Mouse (Mus musculus): Measurements from ENCODE around the gene Hcfc1.

Gene Hcfc1

DNA sequence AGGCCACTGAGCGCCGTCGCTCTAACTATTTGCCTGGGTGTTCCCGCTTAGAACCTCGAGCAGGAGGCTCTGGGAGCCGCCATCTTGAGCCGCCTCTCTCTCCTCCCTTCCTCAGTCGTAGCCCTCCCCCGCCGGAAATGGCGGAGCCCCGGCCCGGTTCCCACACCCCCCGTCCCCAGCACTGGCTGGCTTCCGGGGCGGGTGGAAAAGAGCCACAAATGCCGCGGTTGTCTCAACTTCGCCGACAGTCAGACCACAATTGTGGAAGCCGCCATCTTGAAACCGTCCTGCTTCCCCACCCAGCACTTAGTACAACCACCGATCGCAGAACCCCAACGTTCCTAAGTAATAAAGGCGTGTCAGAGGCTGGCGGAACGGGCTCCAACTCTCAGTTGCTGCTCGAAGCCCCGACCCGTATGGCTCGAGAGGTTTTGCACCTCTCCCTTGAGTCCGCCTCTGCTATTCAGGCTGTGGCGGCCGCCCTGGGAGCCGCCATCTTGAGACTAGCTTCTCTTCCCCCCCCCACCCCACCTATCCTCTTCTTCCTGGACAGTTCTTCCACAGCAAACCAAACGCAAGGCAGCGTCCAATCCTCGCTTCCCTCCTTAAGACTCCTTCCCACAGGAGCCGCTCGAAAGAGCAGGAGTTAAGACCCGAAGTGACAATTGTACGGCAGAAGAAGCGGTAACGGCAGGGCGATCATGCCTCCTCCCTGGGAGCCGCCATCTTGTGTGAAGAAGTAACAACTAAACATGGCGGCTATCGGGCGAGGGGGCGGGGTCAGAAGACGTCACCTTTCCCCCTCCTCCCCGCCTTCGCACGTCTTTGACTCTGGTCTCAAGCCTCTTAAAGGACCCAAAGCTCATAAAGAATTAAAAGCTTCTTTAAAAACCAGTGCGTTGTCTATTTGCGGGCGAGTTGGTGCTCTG is at the start of gene Hcfc1:
TSS of gene Hcfc1 (minus strand) at position 110 of the 929 bp plus-strand sequence.
- peak; percentile 80 for DNase-seq (ENCODE audit: low read depth, low spot score)

DNA sequence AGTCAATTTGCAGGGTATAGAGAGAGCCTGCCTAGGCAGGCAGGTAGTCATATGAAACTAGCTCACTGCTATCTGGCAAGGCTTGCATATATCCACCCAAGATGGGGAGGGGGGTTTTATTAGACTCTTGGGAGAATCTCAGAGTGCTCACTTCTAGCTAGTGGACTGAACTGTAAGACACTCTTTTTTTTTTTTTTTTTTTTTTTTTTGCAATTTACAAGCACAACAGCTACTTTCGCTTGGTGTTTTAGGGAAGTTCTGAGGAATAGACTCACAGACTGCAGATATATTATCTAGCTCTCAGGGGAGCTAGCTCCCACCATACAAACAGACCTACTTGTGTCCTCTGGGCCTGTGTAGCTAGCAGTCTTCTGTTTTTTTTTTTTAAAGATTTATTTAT is 48.4 kb upstream of the Hcfc1 start:
- DNase-seq (ENCODE audit: low read depth, low spot score) = no peak

DNA sequence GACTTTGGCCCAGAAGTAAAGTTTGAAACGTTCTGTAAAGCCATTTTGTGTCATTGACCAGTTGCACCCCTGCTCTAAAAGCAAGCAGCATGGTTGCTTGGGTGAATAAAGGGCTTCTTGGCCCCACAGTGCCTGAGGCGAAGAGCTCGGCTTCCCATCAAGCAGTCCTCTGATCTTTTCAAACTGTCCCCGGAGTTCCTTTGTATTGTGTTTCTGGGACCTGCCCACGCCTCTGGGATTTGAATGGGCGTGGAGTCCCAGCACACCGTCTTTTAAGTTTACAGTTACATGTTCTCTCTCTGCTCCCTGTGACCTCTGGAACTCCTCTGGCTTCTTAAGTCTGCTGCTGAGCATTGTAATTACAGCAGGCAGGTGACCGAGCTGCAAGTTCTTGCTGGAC is 41.9 kb upstream of the Hcfc1 start:
- DNase-seq (ENCODE audit: low read depth, low spot score) = no peak

DNA sequence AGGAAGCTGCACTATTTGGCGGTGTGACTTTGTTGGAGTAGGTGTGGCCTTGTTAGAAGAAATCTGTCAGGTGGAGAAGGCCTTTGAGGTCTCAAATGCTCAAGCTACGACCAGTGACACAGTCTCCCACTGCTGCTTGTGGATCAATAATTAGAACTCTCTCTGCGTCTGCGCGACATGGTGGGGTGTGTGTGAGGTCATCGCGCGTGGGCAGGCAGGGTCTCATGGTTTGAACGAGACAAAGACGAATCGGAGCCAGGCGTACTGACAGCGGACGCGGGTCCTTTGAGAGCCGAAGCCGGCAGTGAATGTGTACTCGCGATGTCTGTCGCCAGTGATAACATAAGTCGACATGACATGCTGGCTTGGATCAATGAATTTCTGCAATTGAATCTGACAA is 40.2 kb upstream of the Hcfc1 start:
- DNase-seq (ENCODE audit: low read depth, low spot score) = no peak

DNA sequence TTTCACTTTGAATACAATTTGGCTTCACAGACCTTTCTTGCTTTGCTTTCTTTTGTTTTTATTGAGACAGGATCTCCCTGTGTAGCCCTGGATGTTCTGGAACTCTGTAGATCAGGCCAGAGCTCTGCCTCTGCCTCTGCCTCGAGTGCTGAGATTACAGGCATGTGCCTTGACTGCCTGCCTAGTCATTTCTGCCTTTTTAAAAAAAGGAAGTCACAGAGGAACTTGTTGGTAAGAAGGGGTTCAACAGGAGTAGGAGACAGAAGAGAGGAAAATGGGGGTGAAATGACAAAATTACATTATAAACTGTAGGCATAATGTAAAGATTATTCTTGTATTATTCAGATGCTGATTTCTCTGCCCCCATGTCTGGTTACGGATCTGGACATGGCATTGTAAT is 37.5 kb upstream of the Hcfc1 start:
- no peak for DNase-seq (ENCODE audit: low read depth, low spot score)

DNA sequence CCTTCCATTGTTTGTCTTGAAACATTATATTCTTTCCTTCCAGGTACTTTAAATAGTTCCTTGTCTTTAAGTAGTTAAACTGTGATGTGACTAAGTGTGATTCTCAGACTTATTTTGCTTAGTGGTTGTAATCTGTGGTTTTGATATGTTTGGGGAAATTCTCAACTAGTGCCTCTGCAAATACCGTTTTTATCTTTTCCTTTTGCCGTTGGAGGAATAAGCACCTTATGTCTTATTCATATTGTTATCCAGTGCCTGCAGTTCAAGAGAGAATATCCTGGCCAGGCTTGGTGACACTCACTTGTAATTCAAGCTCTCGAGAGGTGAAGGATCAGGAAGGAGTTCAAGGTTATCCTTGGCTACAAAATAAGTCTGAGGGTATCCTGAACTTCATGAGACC is 34.9 kb upstream of the Hcfc1 start:
- no peak for DNase-seq (ENCODE audit: low read depth, low spot score)

DNA sequence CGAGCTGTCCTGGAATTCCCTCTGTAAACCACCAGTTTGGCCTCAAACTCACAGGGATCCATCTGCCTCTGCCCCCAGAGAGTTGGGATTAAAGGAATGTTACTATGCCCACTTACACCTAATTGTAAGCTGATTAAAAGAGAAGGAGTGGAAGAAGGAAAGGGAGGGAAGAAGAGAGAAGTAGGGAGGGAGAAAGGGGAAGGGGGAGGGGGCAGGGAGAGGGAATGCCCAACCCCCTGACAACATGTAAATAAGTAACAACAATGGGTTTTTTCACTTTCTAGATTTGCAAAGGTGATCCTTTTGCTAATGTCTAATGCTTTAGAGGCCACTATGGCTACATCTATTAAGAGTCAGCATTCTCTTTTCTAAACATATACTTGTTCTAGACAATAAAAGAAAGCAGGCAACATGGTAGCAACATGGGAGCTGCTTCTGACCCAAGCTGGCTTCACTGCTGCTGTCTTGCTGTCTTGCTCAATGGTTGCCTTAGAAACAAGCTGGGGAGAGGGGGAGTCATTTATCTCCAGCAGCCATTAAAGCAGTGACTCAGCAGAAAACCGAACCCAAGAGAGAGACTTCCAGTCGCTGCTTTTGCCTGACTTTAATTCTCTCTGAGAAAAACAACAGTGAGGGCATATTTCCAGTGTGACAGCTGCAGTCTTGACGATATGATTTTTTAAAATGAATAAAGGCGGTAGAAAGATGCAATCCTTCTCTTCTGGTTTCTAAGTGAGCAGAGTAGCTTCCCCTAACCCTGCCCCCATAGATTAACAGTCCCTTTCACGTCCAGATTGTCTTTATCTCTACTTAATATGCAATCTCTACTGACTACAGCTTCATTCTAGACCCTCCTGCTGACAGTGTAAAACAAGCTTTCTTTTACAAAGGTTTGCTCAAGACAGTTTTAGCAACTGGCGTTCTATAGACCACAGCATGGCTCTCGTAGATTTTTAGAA is 33.0 kb upstream of the Hcfc1 start:
- peak; percentile 74 for DNase-seq (ENCODE audit: low read depth, low spot score)

DNA sequence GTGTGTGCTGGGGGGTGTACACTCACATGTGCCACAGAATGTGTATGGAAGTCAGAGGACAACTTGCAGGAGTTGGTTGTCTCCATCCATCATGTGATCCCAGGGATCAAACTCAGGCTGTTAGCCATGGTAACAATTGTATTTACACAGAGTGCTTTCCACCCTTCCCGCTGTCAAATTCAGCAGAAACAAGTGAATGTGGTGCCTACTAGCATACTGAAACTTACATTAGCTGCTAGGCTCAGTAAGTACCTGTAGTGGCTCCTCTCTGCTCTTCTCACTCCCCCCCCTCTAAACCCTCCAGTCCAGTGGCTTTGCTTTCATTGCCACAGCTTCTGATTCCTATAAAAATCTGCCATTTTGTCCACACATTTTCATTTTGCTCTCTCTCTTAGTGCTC is 11.6 kb upstream of the Hcfc1 start:
- DNase-seq (ENCODE audit: low read depth, low spot score) = no peak

DNA sequence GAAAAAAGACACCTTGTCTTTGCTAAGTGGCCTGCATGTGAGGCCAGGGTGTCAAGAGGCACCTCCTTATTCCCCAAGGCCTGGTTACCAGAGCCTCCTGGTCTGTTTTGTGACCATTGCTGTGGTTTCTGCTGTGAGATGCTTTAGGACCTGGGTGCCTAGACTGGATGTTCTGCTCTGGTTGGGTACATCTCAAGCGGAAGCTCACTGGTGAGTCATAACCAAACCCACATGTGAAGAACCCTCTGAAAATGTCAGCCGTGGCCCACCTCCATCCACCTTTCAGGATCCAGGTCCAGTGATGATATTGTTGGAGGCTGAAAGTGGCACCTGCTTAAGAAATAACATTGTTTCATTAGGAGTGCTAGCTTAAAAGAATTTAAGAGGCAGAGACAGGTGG is 10.1 kb upstream of the Hcfc1 start:
- no peak for DNase-seq (ENCODE audit: low read depth, low spot score)

DNA sequence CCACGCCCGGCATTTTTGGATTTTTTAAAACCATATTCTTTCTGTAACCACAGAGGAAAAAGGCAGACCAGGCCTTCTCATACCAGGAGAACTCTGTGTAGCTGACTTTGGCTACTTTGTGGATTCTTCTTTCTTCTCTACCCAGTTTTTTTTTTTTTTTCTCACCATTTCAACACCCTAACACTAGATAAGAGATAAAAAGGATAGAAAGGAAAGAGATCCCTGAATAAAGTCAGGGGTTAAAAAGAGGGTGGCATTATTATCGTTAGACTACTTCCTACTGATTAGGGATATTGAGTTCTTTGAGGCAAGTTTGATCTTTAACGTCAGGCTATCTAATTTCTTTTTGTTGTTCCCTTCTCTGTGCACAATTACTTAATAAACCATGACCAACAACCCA is 6.6 kb upstream of the Hcfc1 start:
- no peak for DNase-seq (ENCODE audit: low read depth, low spot score)

DNA sequence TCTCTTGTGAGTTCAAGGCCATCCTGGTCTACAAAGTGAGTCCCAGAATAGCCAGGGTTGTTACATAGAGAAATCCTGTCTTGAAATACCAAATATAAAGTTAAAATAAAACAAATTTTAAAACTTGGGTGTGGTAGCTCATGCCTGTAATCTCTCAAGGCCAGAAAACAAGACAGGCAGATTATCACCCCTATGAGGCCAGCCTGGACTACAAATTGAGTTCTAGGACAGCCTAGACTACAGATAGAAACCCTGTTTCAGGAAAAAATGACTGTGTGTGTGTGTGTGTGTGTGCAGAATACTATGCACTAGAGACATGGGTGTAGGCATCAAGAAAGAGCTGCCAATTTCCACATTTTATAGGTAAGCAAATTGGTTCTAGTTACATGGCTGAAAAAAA is 4.6 kb upstream of the Hcfc1 start:
- DNase-seq (ENCODE audit: low read depth, low spot score) = no peak

DNA sequence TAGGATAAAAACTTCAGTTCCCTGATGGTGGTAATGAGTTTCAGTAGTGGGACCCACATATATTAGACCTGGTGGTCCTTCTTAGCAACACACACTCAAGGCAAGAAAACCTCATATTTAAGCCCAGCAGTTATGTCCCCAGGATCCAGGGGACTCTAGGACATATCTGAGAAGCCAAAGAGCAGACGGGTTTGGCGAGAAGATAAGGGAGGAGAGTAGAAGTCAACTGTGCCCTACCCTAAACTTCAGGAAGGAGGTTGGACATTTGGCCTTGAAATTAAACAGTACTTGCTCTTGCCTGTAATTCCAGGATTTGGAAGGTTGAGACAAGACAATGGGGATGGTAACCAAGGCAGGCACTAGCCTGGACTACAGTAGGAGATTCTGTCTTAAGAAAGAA is 3.6 kb upstream of the Hcfc1 start:
- DNase-seq (ENCODE audit: low read depth, low spot score) = no peak

DNA sequence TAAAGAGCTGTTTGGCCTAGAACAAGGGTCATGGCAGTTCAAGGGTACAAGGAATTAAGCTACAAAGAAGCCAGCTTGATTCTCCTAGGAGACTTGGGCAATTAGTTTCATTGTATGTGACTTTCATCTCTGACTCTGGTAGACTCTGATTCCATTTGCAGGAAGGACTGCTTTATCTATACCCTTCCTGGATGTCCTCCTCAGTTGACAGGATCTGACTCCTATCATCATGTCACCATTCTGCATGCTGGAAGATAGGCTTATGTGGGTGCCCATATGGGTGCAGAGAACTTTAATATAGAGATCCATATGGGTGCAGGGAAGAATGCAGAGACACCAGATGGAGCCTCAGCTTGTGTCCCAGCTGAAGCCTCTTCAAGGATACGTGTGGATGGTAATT is 3.0 kb upstream of the Hcfc1 start:
- no peak for DNase-seq (ENCODE audit: low read depth, low spot score)

DNA sequence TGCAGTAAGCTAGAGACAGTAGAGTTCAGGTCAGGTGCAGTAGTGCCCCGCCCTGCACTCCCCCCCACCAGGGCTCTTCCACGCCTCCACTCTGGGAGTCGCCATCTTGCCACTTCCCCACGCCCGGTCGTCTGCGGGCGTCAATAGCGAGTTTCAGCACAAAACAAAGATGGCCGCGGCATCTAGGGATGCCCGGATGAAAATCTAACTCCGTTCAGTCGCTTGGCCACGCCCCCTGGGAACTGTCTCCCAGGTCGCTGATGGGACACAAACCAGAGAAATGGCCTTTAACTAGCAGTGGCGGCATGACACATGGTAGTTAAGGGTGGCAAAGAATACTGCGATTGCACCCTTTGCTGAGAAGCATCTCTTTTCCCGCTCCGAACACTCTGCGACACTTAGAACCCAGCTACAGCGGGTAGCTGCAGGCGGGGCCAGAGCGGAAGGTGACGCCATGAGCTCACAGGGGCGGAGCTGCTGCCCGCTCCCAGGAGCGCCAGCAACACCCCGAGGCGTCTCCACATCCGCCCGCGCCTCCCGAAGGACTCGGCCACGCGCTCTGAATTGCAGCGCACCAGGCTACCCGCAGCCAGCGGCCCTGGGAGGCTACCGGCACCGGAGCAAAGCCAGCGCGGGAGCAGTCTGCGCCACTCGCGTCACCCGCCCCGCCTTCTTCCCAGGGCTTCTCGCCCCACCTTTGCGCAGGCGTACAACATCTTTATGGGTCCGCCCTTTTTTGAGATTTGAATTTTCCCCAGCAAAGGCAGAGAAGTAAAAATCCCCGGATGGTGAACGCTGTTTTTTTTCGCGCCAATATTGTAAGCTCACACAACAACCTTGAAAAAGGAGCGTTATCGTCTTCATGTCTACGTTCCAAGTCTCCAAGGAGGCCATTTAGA is 1.3 kb upstream of the Hcfc1 start:
- peak; percentile 93 for DNase-seq (ENCODE audit: low read depth, low spot score)

DNA sequence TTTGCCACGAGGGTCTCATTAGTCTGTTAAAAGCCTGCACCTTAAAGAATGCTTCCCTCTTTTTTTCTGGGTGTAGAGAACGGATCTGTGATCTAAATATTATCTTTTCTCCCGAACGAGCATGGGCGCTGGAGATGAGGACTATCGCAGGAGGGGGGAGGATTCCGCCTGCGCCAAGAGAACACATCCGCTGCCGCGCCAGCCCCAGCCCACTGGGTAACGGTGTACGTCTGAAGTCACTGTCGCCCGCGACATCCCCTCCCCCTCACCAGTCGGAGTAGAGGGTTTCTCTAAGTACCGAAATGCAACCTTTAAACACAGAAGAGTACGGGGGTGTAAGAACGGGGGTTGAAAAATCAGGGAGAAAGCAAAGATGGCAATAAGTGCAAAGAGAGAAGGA is 850 bp downstream of the Hcfc1 start:
- peak; percentile 53 for DNase-seq (ENCODE audit: low read depth, low spot score)

DNA sequence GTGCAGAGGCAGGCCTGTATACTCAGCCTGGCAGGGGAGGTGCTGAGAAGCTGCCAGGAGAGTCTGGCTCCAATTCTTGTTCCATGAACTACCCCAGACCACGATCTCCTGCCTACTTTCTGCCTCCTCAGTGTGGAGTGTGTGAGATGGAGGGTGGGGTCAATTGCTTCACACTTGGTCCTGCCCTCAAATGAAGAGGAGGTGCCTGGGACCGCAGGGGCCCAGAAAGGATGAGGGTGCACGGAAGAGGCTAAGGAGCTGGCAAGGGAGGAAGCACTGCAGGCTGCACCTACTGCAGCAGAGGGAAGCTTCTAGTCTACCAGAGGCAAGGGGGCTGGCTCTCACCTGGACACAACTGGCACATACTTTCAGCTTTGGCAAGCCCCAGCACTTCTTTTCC is 1.8 kb downstream of the Hcfc1 start:
- DNase-seq (ENCODE audit: low read depth, low spot score) = no peak

DNA sequence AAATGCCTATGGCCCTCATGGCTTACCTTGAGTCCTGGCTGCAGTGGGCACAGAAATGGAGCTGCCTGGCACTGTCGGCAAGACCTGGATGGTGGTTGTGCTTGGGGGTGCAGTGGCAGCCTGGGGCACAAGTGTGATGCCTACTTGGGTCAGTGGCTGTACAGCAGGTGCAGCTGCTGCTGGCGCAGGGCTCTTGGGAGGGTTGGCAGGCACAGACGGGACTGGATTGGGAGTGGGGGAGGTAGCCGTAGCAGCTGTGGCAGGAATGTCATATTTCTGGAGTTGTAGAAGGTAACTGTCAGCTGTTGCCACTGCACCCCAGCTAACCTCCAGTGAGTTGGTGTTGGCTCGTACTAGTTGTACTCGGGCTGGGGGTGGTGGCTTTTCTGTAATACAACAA is 11.2 kb downstream of the Hcfc1 start:
- DNase-seq (ENCODE audit: low read depth, low spot score) = no peak

DNA sequence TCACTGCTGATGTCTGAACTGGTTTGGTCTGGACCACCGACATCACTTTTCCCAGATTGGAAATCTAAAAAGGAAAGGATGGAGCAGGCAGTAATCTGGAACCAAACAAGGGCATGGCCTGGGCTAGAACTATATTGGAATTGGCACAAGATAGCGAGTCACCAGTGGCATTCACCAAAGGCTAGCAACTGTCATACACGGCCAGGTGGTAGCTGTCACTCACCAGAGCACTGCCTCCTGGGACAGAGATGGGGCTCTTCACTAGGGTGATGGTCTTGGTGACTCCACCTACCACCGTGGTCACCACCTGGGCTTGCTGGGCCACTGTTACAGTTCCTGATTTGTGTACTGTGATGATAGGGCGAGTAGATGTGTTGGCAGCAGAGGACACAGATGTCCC is 13.6 kb downstream of the Hcfc1 start:
- no peak for DNase-seq (ENCODE audit: low read depth, low spot score)

DNA sequence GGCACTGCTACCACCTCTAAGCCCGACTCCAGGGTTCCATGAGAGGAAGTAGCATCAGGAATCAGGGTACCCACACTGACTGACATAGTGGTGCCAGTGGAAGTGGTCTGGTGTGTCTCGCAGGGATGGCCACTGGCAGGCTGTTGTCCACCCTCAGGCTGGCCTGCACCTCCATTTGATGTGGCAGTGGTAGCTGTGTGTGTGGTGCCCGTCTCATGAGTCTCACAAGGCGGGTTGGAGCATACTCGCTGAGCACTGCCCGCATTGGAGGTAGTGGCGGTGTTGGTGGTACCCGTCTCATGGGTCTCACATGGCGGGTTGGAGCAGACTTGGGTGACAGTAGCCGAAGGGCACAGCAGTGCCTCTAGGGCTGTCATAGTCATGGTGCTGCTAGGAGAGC is 16.8 kb downstream of the Hcfc1 start:
- DNase-seq (ENCODE audit: low read depth, low spot score) = no peak

DNA sequence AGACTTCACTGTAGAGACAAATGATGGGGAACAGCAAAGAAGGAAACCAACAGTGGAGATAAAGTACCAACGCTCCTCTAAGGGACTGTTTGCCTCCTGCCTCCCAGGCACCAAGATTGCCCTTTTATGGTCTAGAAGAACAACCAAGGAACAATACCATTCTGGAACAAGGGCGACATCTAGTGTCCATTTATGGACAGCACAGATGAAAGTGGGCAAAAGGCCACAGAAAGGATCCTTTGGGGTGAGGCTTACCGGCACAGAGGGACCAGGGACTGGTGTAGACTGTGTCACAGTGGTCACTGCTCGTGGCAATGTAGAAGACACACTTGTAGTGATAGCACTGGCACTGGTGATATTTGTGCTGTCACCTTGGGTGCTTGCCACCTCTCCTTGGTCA is 17.5 kb downstream of the Hcfc1 start:
- no peak for DNase-seq (ENCODE audit: low read depth, low spot score)

DNA sequence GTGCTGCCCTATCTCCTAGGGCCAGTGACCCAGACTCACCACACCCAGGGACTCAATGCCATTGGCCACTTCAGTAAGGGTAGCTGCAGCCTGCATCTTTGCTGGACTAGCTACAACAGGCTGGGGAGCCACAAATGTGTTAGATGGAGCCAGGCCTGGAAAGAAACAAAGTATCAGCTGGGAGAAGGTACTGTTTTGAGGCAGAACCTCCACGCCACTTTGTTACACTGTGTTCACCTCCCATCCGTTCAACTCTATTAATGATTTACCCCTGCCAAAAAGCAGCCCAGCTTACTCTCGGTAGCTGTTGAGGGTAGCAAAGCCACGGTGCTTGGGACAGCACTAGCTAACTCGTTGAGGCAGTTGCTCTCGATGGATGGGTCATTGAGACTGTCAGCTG is 19.3 kb downstream of the Hcfc1 start:
- no peak for DNase-seq (ENCODE audit: low read depth, low spot score)

DNA sequence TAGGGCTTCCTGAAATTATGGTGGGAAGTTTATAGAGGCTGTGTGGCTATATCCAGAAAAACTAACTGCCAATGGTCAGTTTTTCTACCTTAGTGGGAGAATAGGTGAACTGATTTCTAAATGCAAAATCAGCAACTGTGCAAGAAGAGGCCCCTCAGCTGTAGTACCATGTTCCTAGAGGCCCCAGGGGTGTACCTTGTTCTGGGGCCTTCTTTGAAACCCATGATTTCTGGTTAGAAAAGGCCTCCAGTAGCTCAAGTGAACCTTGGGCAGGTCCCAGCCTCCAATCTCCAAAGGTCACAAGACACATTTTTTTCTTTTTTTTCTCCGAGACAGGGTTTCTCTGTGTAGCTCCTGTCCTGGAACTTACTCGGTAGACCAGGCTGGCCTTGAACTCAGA is 23.9 kb downstream of the Hcfc1 start:
- no peak for DNase-seq (ENCODE audit: low read depth, low spot score)
